Mouse (Mus musculus): ENCODE results near the gene Pxmp2.

Gene Pxmp2

DNA sequence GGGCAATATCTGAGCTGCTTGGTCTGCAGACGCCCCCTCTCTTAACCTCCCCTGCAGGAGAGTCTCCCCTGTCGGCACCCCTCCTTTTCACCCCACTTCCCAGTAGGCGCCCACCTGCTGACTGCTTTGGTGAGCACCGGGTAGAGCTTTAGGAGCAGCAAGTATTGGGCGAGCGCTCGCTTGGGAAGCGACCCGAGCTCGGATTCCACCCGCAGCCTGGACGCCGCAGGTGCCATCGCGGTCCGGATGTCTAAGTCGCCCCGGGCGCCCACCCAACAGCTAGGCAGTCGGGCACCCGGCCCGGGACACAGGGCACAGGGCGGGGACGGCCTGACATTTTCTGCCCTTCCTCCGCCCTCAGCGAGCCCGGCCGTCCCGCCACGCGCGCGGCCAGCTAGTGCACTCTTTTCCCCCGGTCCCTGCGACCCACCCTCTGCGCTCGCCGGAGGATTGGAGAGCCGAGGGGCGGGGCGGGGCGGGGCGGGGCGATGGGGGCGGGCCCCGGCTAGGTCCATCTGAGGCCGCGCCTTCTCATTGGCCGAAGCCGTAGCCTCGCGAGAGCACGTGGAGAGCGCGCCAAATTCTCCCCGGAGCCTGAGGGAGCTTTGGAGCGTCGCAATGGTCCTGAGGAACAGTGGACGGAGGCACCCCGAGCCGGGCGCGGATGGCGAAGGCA lies at the start of gene Pxmp2, which contains the start of gene Pole:
Gene Pxmp2, minus strand, starts transcription at position 417 of the 676 bp plus-strand sequence.
Gene Pole, plus strand, starts transcription at position 537 of the 676 bp plus-strand sequence.
- DNase-seq (ENCODE audit: low read depth, low spot score): peak; percentile 94

DNA sequence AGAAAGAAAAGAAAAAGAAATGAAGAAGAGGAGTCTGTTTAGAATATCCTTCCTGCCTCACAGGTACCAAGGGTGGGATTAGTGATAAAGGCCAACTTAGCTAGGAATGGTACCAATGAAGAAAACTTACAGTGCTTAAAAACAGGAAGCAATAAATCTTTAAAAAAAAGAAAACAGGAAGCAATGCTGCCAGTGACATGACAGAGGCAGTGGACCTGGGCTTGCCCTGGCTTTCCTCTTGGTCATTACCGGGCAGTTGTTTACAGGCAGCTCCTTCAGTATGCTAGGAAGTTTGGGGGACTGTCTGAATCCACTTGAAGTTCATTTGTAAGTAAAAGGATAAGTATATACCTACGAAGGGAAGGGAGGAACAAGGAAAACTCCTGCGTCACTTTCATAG lies 44.5 kb upstream of the Pxmp2 start:
- DNase-seq (ENCODE audit: low read depth, low spot score): peak; percentile 54

DNA sequence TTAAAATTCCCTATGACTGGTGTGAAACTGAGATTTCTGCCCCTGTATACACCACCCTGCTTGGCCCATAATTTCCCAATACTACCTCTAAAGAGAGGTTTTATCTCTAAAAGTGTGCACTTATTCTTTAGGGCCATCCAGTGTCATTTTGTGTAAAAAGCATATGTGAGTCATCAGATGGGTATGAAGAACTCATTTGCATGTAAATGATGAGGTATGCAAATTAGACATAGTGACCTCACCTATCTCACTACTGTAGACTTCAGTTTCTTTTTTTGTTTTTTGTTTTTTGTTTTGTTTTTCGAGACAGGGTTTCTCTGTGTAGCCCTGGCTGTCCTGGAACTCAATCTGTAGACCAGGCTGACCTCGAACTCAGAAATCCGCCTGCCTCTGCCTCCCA lies 27.1 kb upstream of the Pxmp2 start:
- DNase-seq (ENCODE audit: low read depth, low spot score): no peak

DNA sequence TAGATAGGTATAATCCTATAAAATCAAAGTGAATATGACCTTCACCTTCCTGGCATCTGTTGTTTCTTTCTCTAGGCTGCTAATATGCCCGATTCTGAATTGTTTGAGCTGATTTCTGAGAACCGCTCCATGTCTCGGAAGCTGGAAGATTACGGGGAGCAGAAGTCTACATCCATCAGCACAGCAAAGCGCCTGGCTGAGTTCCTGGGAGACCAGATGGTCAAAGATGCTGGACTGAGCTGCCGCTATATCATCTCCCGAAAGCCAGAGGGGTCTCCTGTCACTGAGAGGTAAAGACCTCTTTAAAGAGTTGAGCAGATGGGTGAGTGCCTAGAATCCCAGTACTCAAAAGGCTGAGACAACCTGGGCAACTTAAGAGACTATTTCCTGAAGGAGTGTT lies 22.9 kb upstream of the Pxmp2 start:
- no peak for DNase-seq (ENCODE audit: low read depth, low spot score)

DNA sequence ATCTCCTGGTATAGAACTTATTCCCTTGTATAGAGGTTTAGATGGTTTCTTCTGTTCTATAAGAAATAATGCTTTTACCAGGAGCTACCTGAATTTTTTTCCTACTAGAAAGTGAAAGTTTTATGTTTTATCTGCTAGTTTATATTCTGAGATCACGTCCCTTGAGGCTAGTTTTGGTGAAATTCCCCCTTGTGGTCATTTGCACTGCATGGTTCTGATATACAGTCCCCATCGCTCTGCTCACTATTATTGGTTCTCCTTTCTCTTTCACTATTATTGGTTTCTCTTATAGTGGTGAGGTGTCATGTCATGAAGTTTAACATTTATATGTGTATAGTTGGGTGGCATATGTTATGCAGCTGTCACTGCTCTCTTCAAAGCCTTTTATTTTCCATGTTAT lies 14.6 kb upstream of the Pxmp2 start:
- peak; percentile 82 for DNase-seq (ENCODE audit: low read depth, low spot score)

DNA sequence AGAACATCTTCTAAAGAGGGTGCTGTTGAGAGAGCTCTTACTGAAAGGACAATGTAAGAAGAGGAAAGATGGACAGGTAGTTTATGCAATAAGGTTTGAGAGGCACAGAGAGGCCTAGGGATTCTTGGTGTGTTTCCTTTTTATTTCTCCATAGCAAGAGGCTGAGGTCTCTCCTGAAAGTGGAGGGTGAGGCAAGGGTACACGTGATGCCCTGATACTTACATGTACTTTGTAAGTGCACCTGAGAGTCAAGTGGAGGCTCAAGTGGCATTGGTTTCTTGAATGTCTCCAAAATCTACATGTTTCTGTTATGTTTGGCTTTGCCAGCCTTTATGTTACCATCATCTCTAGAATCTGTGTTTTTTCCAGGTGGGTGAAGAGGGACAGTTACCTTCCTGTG lies 10.7 kb upstream of the Pxmp2 start:
- DNase-seq (ENCODE audit: low read depth, low spot score): no peak

DNA sequence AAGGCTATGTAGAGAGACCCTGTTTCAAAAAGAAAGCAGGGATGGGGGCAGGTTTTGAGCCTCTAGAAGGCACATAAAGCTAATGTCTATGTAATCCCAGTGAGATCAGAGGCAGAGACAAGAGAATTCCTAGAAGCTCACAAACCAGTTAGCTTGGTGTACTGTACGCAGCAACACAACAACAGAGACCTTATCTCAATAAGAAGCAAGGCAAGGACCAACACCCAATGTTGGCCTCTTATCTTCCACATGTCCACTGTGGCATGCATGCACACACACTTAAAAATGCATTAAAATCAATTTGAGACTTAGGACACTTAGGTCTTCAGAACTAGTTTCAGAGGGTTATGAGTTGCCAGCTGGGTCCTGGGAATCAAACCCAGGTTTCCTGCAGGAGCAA lies 5.7 kb upstream of the Pxmp2 start:
- no peak for DNase-seq (ENCODE audit: low read depth, low spot score)

DNA sequence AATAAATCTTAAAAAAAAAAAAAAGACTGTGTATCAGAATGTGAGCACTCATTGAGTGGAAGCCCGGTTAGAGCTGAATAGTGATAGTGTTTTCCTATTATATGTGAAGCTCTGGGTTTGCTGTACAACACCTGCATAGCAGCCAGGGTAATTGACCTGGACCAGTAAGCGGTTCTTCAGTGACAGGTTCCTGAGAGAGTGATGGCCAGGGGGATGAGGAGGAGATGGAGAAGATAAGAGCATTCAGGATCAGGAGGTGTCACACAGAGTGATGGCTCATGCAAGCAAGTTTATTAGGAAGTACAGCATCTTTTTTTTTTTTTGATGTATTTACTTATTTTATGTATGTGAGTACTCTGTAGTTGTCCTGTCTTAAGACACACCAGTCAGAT lies 1.1 kb upstream of the Pxmp2 start:
- DNase-seq (ENCODE audit: low read depth, low spot score): peak; percentile 35

DNA sequence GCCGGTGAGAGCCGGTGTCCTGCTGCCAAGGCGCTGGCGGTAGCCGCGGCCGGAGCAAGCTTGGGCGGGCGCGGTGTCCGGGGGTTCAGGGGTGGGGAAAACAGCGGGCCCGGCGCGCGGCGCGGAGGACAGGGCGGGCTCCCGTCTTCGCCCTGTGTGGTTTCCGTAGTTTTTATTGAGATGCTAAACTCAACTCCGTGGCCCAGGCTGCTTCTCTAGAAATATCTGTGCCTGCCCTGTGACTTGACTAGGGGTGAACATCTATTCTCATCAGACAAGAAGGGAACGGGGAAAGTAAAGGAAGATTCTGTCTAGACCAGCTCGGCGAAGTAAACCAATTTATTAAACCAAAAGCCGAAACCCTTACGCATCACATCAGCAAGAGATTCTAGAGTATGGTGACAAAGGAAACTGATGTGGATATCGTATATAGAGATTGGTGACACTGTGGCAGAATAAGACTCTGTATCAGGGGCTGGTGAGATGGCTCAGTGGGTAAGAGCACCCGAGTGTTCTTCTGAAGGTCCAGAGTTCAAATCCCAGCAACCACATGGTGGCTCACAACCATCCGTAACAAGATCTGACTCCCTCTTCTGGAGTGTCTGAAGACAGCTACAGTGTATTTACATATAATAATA lies 579 bp upstream of the Pxmp2 start:
- no peak for DNase-seq (ENCODE audit: low read depth, low spot score)

DNA sequence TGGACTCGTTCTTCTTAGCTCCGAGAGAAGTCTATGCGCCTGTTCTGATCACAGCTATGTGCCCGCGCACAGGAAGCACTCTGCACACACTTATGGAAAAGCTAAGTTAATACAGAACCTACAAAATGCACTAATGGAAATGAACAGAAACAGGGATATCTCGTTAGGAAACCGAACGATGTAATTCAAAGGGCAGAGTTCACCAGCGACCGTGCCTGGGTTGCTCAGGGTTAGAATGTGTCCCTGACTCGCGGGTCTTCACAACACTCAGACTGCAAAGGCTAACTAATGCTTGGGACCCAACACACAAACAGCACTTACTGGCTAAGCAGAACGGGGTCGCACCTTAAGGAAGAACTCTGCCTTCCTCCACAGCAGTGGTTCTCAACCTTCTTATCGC lies 830 bp downstream of the Pxmp2 start:
- no peak for DNase-seq (ENCODE audit: low read depth, low spot score)

DNA sequence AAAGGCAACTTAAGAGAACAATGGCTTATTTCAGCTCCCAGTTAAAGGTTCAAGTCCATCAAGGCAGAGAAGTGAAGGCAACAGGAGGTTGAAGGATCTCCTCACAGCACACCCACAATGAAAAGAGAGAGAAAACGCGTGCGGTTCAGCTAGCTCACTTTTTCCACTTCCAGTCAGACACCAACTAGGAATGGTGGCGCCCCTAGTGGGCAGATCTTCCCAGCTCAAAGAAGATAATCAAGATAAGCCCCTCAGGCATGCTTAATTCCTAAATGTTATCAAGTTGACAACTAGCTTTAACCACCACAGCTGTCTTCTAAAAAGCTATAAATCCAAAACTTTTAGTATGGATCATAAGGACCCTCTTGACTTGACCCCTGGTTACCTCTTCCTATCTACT lies 1.4 kb downstream of the Pxmp2 start:
- DNase-seq (ENCODE audit: low read depth, low spot score): peak; percentile 85

DNA sequence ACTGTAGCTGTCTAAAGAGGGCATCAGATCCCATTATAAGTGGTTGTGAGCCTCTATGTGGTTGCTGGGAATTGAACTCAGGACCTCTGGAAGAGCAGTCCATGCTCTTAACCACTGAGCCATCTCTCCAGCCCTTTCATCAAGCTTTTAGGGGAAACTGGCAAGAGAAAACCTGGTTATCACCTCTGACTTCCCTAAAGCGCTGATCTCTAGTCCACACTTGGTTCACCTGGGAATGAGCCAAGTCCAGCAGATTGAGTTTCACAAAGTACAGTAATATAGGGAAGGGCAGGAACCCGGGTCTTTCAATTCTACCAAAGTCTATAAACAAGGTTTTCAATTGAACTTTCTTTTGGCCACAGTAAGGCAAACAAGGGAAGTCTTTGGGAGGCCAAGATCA lies 4.0 kb downstream of the Pxmp2 start:
- no peak for DNase-seq (ENCODE audit: low read depth, low spot score)

DNA sequence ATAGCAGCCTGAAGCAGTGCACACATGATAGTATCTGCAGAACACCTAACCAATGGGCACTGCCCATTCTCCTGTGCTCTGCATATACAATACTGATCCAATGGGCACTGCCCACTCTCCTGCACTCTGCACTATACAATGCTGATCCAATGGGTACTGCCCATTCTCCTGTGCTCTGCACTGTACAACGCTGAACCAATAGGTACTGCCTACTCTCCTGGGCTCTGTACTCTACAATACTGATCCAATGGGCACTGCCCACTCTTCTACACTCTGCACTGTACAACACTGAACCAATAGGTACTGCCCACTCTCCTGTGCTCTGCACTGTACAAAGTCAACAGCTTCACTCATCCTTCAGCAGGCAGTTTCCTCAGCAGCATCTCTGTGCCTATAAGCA lies 9.1 kb downstream of the Pxmp2 start:
- no peak for DNase-seq (ENCODE audit: low read depth, low spot score)

DNA sequence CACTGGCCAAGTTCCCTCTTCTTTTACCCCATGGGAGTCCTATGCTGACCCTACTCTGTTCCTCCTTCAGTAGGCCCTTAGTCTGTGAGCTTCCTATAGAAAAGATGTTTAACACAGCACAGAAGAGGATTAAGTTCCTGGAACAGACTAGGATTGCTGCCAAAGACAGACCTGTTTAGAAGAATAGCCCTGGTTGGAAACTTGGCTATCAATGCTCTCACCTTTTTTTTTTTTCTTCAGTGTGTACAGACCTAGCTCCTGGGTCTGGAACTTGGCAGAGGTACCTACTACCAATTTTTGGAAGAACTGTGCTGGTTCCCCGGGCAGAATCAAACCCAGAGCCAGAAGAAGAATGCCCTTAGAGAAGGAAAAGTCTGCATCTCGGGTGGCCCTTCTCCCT lies 9.6 kb downstream of the Pxmp2 start:
- no peak for DNase-seq (ENCODE audit: low read depth, low spot score)

DNA sequence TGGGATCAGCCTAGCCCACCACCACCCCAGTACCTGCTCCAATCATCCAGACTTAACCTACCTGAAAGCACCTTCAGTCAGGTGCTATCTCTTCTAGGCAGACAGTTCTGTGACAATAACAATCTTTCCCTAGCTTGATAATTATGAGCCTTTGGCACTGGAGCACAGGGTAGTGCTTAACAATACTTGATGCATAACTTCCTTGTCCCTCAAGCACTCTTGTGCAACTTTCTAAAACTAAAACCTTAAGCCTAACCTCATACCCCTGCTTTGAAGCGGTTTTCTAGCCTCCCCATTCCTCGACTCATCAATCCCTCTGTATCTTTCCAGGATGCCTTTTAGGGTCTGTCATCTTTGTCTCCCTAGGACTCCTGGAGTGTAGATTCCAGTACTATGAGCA lies 11.1 kb downstream of the Pxmp2 start:
- no peak for DNase-seq (ENCODE audit: low read depth, low spot score)

DNA sequence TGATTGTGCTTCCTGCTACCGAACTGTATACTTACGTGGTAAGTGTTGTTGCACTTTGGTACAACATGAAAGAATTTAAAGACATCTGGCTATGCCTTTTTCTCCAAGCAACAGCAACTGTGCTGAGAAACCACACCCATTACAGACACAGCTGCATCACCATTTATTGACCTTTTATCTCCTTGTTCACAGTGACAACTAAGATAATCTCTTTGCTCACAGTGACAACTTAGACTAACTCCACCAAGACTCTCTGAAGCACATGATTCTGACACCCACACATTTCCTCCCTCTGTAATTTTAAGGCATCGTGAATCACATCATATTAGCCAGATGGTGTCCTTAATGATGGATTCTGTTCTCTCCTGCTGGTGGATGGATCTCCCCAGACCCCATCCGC lies 11.8 kb downstream of the Pxmp2 start:
- DNase-seq (ENCODE audit: low read depth, low spot score): no peak

DNA sequence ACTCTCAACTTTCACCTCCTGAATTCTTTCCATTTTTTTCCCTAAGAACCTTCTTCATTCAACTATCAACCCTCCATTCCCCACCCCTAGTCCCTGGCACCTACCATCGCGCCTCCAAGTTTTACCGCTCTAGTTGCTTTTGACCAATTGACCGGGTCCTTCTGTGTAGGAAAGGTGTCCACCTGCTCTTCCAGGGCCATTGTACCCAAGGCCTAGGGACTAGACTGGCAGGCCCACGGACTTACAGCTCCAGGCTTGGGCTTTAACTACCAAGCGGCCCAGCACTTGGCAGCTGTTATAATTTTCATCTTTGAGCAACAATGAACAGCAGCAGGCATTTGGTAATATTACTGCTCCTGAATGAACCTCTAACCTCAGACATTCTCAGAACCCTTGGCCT lies 15.7 kb downstream of the Pxmp2 start:
- no peak for DNase-seq (ENCODE audit: low read depth, low spot score)

DNA sequence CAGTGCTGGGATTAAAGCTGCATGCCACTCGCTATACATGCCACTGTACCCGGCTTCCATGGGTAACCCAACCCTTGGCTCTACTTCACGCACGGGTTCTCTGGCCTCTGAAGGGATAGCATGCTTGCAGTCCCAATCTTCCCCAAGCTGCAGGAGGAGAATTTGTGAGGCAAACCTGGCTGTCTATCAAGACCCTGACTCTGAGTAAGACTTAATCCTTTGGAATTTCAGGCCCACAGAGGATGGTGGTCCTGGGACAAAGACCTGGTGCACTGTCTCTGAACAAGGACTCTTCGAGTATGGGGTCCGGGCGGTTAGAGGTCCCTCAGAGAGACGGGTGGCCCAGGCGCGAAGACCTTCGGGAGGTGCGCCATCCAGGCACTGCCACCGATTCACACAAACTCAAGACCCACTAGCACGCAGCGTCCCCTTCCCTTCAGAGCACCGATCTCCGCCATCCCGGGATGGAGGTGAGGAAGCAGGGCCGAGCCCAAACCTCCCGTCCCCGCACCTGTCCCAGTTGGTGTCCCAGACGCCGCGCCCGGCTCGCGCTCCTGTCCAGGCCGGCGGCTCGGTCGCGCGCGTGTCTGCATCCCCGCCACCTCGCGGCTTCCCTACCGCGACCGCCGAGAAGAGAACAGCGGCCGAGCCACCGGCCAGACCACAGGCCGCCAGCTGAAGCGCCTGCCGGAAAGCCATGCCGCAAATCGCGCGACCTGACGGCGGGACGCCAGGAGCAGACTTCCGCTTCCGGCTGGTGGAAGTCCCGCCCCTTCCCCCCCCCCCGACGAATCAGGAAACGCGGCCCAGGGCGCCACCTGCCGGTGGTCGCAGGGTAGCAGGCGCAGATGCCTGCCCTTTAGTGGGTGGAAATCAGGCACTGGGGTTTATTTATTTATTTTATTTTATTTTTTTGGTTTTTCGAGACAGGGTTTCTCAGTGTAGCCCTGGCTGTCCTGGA lies 16.6 kb downstream of the Pxmp2 start, which contains the start of gene Pgam5:
Gene Pgam5, minus strand, starts transcription at position 773 of the 961 bp plus-strand sequence.
- peak; percentile 97 for DNase-seq (ENCODE audit: low read depth, low spot score)

DNA sequence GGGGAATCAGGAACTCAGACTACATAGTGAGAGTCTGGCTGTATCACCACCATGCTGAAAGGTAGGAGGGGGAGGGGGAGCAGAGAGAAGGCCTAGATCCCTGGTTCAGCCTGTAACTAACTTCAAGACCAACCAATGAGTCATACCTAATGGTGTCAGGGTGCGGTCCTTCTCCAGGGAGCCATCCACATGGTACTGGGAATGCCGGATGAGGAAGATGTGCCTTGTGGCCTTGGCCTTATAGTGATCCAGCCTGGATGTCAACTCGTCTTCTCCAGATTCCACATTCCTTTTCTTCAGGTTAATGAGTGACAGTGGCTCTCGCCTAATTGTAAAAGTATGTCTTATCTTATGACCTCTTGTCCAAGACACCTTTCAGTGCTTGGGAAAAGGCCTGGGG lies 19.0 kb downstream of the Pxmp2 start:
- DNase-seq (ENCODE audit: low read depth, low spot score): no peak

DNA sequence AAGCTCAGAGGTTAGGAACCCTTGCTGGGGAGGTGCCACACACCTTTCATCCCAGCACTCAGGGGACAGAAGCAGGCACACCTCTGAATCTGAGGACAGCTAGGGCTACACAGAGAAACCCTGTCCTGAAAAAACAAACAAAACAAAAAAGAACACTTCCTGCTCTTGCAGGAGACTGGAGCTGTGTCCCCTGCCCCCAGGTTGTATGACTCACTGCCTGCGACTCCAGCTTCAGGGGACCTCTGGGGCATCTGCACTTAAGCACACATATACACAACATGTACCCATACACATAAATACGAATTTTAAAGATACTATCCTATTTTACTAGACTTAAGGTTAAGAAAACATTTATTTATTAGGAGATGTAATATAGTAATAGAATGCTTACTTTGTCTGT lies 41.9 kb downstream of the Pxmp2 start:
- DNase-seq (ENCODE audit: low read depth, low spot score): no peak

DNA sequence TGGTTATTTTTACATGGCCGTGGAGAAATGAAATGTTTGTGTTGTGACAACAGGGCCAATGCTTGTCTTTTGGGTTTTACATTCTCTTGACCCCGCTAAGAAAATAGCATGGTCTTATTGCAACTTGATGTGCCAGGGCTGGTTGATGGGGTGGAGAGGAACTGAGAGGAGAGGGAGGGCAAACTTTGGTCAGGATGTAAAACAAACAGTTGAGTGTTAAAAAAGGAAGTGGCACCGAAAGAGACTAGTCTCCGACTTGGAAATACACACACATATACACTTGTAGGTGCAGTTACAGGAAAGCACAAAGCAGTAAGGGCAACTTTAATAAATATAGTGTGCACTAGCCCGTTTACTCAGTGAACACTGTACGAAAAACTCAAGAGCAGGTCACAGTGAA lies 53.6 kb downstream of the Pxmp2 start:
- peak; percentile 83 for DNase-seq (ENCODE audit: low read depth, low spot score)

DNA sequence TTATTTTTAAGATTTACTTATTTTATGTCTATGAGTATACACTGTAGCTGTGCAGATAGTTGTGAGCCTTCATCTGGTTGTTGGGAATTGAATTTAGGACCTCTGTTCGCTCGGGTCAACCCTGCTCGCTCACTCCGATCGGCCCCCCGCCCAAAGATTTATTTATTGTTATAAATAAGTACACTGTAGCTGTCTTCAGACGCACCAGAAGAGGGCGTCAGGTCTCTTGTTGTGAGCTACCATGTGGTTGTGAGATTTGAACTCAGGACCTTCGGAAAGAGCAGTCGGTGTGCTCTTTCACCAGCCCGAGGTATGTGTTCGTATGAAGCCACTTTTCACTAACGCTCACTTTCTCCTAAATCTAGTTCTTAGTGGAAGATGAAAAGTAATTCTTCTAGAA lies 54.3 kb downstream of the Pxmp2 start:
- peak; percentile 86 for DNase-seq (ENCODE audit: low read depth, low spot score)

Measured in A20 (cell line).